Mouse (Mus musculus): Measurements from ENCODE around the gene Micall2.

The Micall2 gene

GRCm38 (mm10) chr5:139674940-139675706 is 61.0 kb downstream of the Micall2 start:
- peak; percentile 20 for DNase-seq

GRCm38 (mm10) chr5:139669380-139669779 is 66.8 kb downstream of the Micall2 start:
- DNase-seq = peak; percentile 60

- DNase-seq = peak; percentile 85
Measured at GRCm38 (mm10) chr5:139668494-139668893, 67.6 kb downstream of the Micall2 start.

- DNase-seq = no peak
Measured at GRCm38 (mm10) chr5:139666496-139666895, 69.6 kb downstream of the Micall2 start.

GRCm38 (mm10) chr5:139665375-139665774 is 70.8 kb downstream of the Micall2 start:
- DNase-seq = no peak

GRCm38 (mm10) chr5:139661713-139662112 is 74.4 kb downstream of the Micall2 start:
- no peak for DNase-seq

GRCm38 (mm10) chr5:139659307-139659706 is 76.8 kb downstream of the Micall2 start:
- DNase-seq = peak; percentile 74

- DNase-seq = no peak
Measured at GRCm38 (mm10) chr5:139658865-139659264, 77.3 kb downstream of the Micall2 start.

GRCm38 (mm10) chr5:139657959-139658602 is 78.1 kb downstream of the Micall2 start:
- no peak for DNase-seq
